Mouse (Mus musculus): ENCODE results near the gene Smbd1. TPM values are rescaled to one million over a fixed set of nuclear protein-coding genes. Genes with fewer than 3 reads are reported as not detected.

Gene Smbd1
- polyA plus RNA-seq, 1 experiment from 2014 or later = not detected

- H3K4me2 ChIP-seq = no peak overlapping the region
- H3K4me3 ChIP-seq (replicated peaks) = no peak overlapping the region
- no peaks in the 10 kb centered on the region for H3K4me1 ChIP-seq (replicated peaks)
- no peaks in the 10 kb centered on the region; the same call in 1 of the 2 replicates for H3K9me3 ChIP-seq (replicated peaks)
- no peak overlapping the region for H3K27ac ChIP-seq
- DNase-seq (no peak), ATAC-seq (ENCODE audit: low read depth) (no peak)
- no peaks in the 10 kb centered on the region for H3K36me3 ChIP-seq
- peaks cover 3% of the 10 kb centered on the region; the same call in 1 of the 2 replicates for H3K27me3 ChIP-seq
- WGBS (ENCODE audit: insufficient replicate concordance) = 40% methylated on average over 5 of the region's 5 CpGs
- H3K9ac ChIP-seq = no peak overlapping the region
Observed at GRCm38 (mm10) chr16:32783324-32784062, 26.8 kb downstream of the Smbd1 start.

GRCm38 (mm10) chr16:32778956-32779355, 31.3 kb downstream of the Smbd1 start:
- Histone ChIP-seq H3K27ac (no peak overlapping the region), H3K9me3 (replicated peaks) (no peaks in the 10 kb centered on the region), H3K4me1 (replicated peaks) (no peaks in the 10 kb centered on the region), H3K4me3 (replicated peaks) (no peak overlapping the region), H3K4me2 (no peak overlapping the region), H3K36me3 (no peaks in the 10 kb centered on the region), H3K27me3 (peaks cover 11% of the 10 kb centered on the region), H3K9ac (no peak overlapping the region)
- WGBS (ENCODE audit: insufficient replicate concordance) = 36% methylated on average over 8 of the region's 8 CpGs
- DNase-seq = no peak
- ATAC-seq (ENCODE audit: low read depth) = no peak

GRCm38 (mm10) chr16:32776676-32777075, 33.6 kb downstream of the Smbd1 start:
- H3K27me3 ChIP-seq = peaks cover 11% of the 10 kb centered on the region

DNA sequence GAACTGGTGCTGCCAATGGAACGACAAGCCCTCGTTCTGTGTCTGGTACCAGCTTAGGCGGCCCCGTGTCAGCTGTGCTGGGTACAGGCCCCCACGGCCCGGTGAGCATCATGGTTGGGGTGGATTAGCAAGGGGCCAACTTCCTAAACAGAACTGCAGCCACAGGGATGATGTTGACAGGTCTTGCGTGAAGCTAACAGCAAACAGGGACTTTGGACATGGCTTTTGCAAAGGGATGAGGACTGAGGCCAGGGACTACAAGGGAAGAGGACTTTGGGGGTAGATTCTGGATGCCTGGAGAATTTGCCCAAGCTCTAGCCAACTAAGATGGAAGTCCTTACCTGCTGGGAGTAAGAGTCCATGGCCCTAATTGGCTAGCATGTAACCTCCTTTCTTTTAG, 43.4 kb downstream of the Smbd1 start:
- Histone ChIP-seq H3K4me2 (no peak overlapping the region), H3K27ac (no peak overlapping the region), H3K4me1 (replicated peaks) (peaks cover 9% of the 10 kb centered on the region; the same call in 1 of the 2 replicates), H3K9ac (no peak overlapping the region), H3K36me3 (no peaks in the 10 kb centered on the region), H3K27me3 (no peaks in the 10 kb centered on the region), H3K4me3 (replicated peaks) (no peak overlapping the region), H3K9me3 (replicated peaks) (no peaks in the 10 kb centered on the region)
- WGBS (ENCODE audit: insufficient replicate concordance) = 78% methylated on average over 7 of the region's 7 CpGs
- peak; percentile 58; the same call in 1 of the 2 replicates for ATAC-seq (ENCODE audit: low read depth)
- no peak for DNase-seq

More at GRCm38 (mm10) chr16:32776676-32777075, 33.6 kb downstream of the Smbd1 start:
- H3K4me3 ChIP-seq (replicated peaks) = no peak overlapping the region
- H3K4me2 ChIP-seq = no peak overlapping the region
- no peaks in the 10 kb centered on the region for H3K4me1 ChIP-seq (replicated peaks)
- no peak overlapping the region for H3K27ac ChIP-seq
- ATAC-seq (ENCODE audit: low read depth) = no peak
- H3K36me3 ChIP-seq = no peaks in the 10 kb centered on the region
- H3K9ac ChIP-seq = no peak overlapping the region
- 43% methylated on average over 10 of the region's 10 CpGs for WGBS (ENCODE audit: insufficient replicate concordance)
- DNase-seq = no peak
- no peaks in the 10 kb centered on the region for H3K9me3 ChIP-seq (replicated peaks)

- Histone ChIP-seq H3K9me3 (replicated peaks) (no peaks in the 10 kb centered on the region), H3K4me1 (replicated peaks) (peaks cover 9% of the 10 kb centered on the region; the same call in 1 of the 2 replicates), H3K27ac (no peak overlapping the region), H3K4me3 (replicated peaks) (no peak overlapping the region), H3K4me2 (no peak overlapping the region), H3K36me3 (no peaks in the 10 kb centered on the region), H3K27me3 (no peaks in the 10 kb centered on the region), H3K9ac (no peak overlapping the region)
- ATAC-seq (ENCODE audit: low read depth) (no peak), DNase-seq (no peak)
- 41% methylated on average over 6 of the region's 6 CpGs for WGBS (ENCODE audit: insufficient replicate concordance)
Observed at GRCm38 (mm10) chr16:32764961-32765360, 45.3 kb downstream of the Smbd1 start.

- no peak for ATAC-seq (ENCODE audit: low read depth)
- Histone ChIP-seq H3K9me3 (replicated peaks) (no peaks in the 10 kb centered on the region), H3K9ac (no peak overlapping the region), H3K4me2 (no peak overlapping the region), H3K27me3 (no peaks in the 10 kb centered on the region), H3K4me3 (replicated peaks) (no peak overlapping the region), H3K36me3 (no peaks in the 10 kb centered on the region), H3K27ac (no peak overlapping the region), H3K4me1 (replicated peaks) (peaks cover 9% of the 10 kb centered on the region; the same call in 1 of the 2 replicates)
- 54% methylated on average over 2 of the region's 2 CpGs for WGBS (ENCODE audit: insufficient replicate concordance)
- DNase-seq = no peak
Observed at GRCm38 (mm10) chr16:32764550-32764949, 45.7 kb downstream of the Smbd1 start.

Other genes with a start within 250 kb of the Smbd1 start
- gene Tfrc, start 201.6 kb downstream of the Smbd1 start, polyA plus RNA-seq (2015; fragmentation: Nextera tagmentation; extraction: Ambion mirVana) = 262 and 322 TPM in 2 replicates
- 4.2 and 4.9 TPM in 2 replicates for gene Tnk2, start 166.6 kb downstream of the Smbd1 start, polyA plus RNA-seq (2015; fragmentation: Nextera tagmentation; extraction: Ambion mirVana)
- gene Muc4, start 74.6 kb downstream of the Smbd1 start, polyA plus RNA-seq (2015; fragmentation: Nextera tagmentation; extraction: Ambion mirVana) = 0.54 and 0.67 TPM in 2 replicates
- 0.05 TPM in 1 of 2 replicates, not detected in the other for gene Muc20, start 13.0 kb downstream of the Smbd1 start, polyA plus RNA-seq (2015; fragmentation: Nextera tagmentation; extraction: Ambion mirVana)
- 34.0 and 42.4 TPM in 2 replicates for gene Fyttd1, start 67.0 kb upstream of the Smbd1 start, polyA plus RNA-seq (2015; fragmentation: Nextera tagmentation; extraction: Ambion mirVana)
- 4.3 and 5.2 TPM in 2 replicates for gene Rubcn, start 67.3 kb upstream of the Smbd1 start, polyA plus RNA-seq (2015; fragmentation: Nextera tagmentation; extraction: Ambion mirVana)
- 6.2 and 6.7 TPM in 2 replicates for gene Lrch3, start 103.6 kb upstream of the Smbd1 start, polyA plus RNA-seq (2015; fragmentation: Nextera tagmentation; extraction: Ambion mirVana)
- gene Iqcg, start 245.7 kb upstream of the Smbd1 start, polyA plus RNA-seq (2015; fragmentation: Nextera tagmentation; extraction: Ambion mirVana) = 0.82 and 0.97 TPM in 2 replicates
- gene Rpl35a, start 246.0 kb upstream of the Smbd1 start, polyA plus RNA-seq (2015; fragmentation: Nextera tagmentation; extraction: Ambion mirVana) = 892 and 922 TPM in 2 replicates